Mouse (Mus musculus) midbrain, postnatal 0 days (tissue): Measurements from ENCODE around the gene Cysrt1. TPM values are rescaled to one million over a fixed set of nuclear protein-coding genes. Genes with fewer than 3 reads are reported as not detected.
"Not testable (repeated sequence)": the region's sequence is repeated elsewhere in the genome, so short reads cannot be mapped to it uniquely, and the experiment has no call there.

Experiments used
- ATAC-seq: fragments of 200-750 bp; cut with Nextera tagmentation; 2 replicates; pipeline ENCODE4 v1.8.0; 2017; ENCODE audit warnings: moderate number of reproducible peaks, mild to moderate bottlenecking, moderate TSS enrichment, moderate library complexity; ENCODE audit not compliant: low FRiP score
- DNase-seq: peaks from one replicate; pipeline ENCODE4 v3.0.0-alpha.2; 2015; ENCODE audit warnings: low spot score
- H3K27ac ChIP-seq: fragments of 300-500 bp; sonication (generic); 2 replicates; pipeline ENCODE4 v1.5.1; 2014; ENCODE audit warnings: low read depth, mild to moderate bottlenecking, low read length, mixed read lengths
- H3K27me3 ChIP-seq: fragments of 300-500 bp; sonication (generic); 2 replicates; pipeline ENCODE4 v1.6.1; 2014; ENCODE audit warnings: low read length, control low read depth, mixed read lengths; ENCODE audit not compliant: insufficient read depth
- H3K36me3 ChIP-seq: fragments of 300-500 bp; sonication (generic); 2 replicates; pipeline ENCODE4 v1.6.1; 2014; ENCODE audit warnings: low read length, control low read depth, mixed read lengths; ENCODE audit not compliant: insufficient read depth
- H3K4me1 ChIP-seq: fragments of 300-500 bp; sonication (generic); 2 replicates; pipeline ENCODE4 v1.6.1; 2014; ENCODE audit warnings: mild to moderate bottlenecking, control low read depth, antibody characterized with exemption, low read length, mixed read lengths; ENCODE audit not compliant: insufficient read depth
- H3K4me2 ChIP-seq: fragments of 300-500 bp; sonication (generic); 2 replicates; pipeline ENCODE4 v1.6.1; 2014; ENCODE audit warnings: low read depth, mild to moderate bottlenecking, low read length, mixed read lengths; ENCODE audit not compliant: poor library complexity, severe bottlenecking
- H3K4me3 ChIP-seq: fragments of 300-500 bp; sonication (generic); 2 replicates; pipeline ENCODE4 v1.5.1; 2014; ENCODE audit warnings: low read depth, mild to moderate bottlenecking, low read length, moderate library complexity
- H3K9ac ChIP-seq: fragments of 300-500 bp; sonication (generic); replicated peaks from 2 replicates; pipeline ENCODE4 v1.6.1; 2014; ENCODE audit warnings: mild to moderate bottlenecking, low read length, moderate library complexity, mixed read lengths; ENCODE audit not compliant: poor library complexity, severe bottlenecking
- H3K9me3 ChIP-seq: fragments of 300-500 bp; sonication (generic); 2 replicates; pipeline ENCODE4 v1.6.1; 2016; ENCODE audit warnings: low read length, control low read depth
- CTCF ChIP-seq: IDR thresholded peaks from 2 replicates; pipeline ENCODE4 v1.5.1; 2016; ENCODE audit warnings: antibody characterized with exemption, mild to moderate bottlenecking
- WGBS: fragments of 180-500 bp; shearing (Covaris S2); extraction: QIAGEN DNeasy Blood & Tissue Kit; methylation state at CpG from one replicate; pipeline ENCODE4 v1.1.7; 2014; 5-methylcytosine and 5-hydroxymethylcytosine counted together
- polyA plus RNA-seq: library from polyadenylated mRNA; unstranded; fragments of >200 nt; fragmentation: Nextera tagmentation; extraction: Ambion mirVana; gene quantifications from 2 replicates; pipeline ENCODE4 v1.2.1, GENCODE M21; 2015
- total RNA-seq: library from RNA; depleted of rRNA; stranded (reverse); fragments of >200 nt; gene quantifications from 2 replicates; pipeline ENCODE4 v1.2.3, GENCODE M21; 2014

Cysrt1 gene
- total and polyA plus RNA-seq, 2 experiments from 2014 or later, result 0.19 to 1.2 TPM

DNA sequence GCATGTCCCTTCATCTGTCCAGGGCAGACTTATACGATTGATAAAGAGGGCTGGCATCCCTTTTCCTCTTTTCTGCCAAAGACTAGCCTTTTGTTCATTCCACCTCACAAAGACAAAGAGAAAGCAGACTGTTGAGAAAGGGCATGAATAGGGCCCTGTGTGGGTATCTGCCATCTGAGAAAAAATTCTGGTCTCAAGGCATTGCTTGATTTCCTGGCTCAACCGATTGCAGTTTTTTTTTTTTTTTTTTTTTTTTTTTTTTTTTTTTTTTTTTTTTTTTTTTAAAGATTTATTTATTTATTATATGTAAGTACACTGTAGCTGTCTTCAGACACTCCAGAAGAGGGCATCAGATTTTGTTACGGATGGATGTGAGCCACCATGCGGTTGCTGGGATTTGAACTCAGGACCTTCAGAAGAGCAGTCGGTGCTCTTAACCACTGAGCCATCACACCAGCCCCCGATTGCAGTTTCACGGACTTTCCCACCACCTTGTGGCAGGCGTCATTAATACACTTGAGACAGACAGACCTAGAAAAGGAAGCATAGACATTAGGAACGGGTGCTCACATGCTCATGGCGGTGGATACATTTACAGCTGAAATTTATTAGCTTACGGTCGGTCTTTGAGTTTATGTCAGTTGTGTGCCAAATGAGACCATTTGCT is 14.3 kb upstream of the Cysrt1 start:
- not testable (repeated sequence) for H3K36me3 ChIP-seq, H3K27ac ChIP-seq, DNase-seq, H3K27me3 ChIP-seq, H3K9me3 ChIP-seq, ATAC-seq, H3K4me1 ChIP-seq
- WGBS, result 57% methylated on average over 10 of the region's 12 CpGs
- Histone ChIP-seq H3K9ac (peak overlapping the region; percentile 86; the same call in 1 of the 2 replicates), H3K4me3 (peak overlapping the region; percentile 98), H3K4me2 (peak overlapping the region; percentile 99)
- TF ChIP-seq CTCF, result peak; percentile 35; the same call in 1 of the 2 replicates

DNA sequence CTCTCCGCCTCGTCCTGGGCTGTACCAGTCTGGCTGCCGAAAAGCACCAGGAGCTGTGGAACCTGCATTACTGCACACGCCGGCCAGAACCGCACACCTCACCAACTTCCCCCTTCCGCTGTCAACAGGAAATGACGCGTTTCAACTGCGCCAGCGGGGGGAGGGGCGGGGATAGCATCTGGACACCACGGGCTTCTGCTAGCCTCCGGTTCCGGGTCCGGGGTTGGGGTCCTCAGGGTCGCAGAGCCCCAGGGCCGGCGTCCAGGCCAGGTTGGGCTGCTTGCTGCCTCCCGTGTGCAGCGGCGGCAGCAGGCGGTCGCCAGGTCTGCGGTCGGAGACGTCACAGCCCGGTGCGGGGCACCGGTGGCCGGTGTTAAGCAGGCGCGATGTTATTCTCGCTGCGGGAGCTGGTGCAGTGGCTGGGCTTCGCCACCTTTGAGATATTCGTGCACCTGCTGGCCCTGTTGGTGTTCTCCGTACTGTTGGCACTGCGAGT is 13.1 kb upstream of the Cysrt1 start, which contains the start of gene Tmem203:
Gene Tmem203, plus strand, starts transcription at position 156 of the 496 bp plus-strand sequence.
- Histone ChIP-seq H3K9ac (peak within 1 kb of the TSS; percentile 86), H3K4me3 (peak within 1 kb of the TSS; percentile 98), H3K4me2 (peak within 1 kb of the TSS; percentile 99), H3K27ac (peak within 1 kb of the TSS; percentile 82), H3K9me3 (no peaks in the 10 kb centered on the region), H3K4me1 (0 out of 2 replicates have a peak, but pooled peaks cover 9% of the 10 kb centered on the region), H3K27me3 (no peaks in the 10 kb centered on the region), H3K36me3 (peaks cover 7% of the 10 kb centered on the region; the same call in 1 of the 2 replicates)
- WGBS, result 1% methylated on average over 38 of the region's 39 CpGs
- DNase-seq (peak; percentile 93), ATAC-seq (peak; percentile 92)
- no peak for TF ChIP-seq CTCF

DNA sequence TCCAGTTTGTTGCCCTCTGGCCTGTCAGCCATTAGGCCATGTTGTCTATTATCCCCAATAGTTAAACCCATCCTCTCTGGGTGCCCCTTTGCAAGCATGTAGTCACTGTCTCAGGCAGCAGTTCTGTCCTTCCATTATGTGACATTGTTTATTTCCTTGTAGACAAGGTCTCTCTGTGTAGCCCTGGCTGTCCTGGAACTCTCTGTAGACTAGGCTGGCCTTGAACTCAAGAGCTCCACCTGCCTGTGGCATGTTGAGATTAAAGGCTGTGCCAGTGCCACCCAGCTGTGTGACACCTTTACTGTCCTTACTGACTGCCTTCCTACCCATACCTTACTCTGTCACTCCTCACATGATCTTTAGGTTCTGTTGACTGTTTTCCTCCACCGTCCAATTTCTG is 10.1 kb upstream of the Cysrt1 start:
- WGBS, result 69% methylated on average over 1 of the region's 1 CpGs
- H3K36me3 ChIP-seq, result peaks cover 17% of the 10 kb centered on the region

DNA sequence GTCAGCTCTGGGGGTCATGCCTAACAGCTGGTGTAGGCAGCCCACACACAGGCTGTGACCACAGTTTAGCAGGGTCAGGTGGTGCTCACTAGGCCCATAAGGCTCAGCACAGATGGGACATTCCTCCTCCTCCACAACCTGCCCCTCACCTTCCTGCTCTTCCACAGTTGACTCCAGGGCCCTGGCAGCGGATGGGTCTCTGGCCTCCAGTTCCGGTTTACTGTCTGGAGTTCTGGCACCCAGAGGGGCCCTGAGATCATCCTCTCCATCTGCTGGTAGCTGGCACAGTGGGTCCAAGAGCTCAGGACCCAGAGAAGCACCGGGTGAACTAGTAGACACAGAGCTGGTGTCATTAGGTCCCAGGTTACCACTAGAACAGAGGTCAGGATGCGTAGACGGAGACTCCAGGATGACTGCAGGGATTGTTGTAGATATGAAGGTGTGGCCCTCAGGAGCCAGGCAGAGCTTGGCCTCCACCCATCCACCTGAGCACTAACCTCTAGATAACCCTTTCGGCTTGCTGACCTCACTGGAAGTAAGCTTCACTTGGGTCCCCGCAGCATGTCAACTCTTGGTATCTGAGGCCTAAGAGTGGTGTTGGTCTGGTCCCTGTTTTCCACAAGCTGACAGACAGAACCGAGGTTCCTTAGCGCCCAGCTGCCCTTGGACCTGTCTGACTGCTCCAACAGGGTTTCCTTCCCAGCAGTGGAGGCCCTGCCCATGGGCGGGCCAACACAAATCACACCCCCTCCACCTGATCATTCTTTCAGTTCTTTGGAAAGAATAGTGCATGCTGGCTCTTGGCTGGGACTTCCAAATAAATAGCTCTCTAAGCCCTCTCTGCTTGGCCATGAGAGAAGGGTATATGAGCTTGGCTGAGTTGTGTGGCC is 4.2 kb upstream of the Cysrt1 start, which contains the start of gene AL732309.1:
Gene AL732309.1, minus strand, starts transcription at position 681 of the 890 bp plus-strand sequence.
- H3K9me3 ChIP-seq, result no peaks in the 10 kb centered on the region
- no peak for TF ChIP-seq CTCF
- DNase-seq (no peak), ATAC-seq (no peak)
- peaks cover 8% of the 10 kb centered on the region; the same call in 1 of the 2 replicates for H3K4me1 ChIP-seq
- no peaks in the 10 kb centered on the region for H3K27me3 ChIP-seq
- no peak within 1 kb of the TSS for H3K27ac ChIP-seq
- 94% methylated on average over 9 of the region's 10 CpGs for WGBS
- H3K4me2 ChIP-seq, result no peak within 1 kb of the TSS
- no peak within 1 kb of the TSS for H3K4me3 ChIP-seq
- H3K36me3 ChIP-seq, result peaks cover 32% of the 10 kb centered on the region
- H3K9ac ChIP-seq, result no peak within 1 kb of the TSS

More for the DNA sequence above, 10.1 kb upstream of the Cysrt1 start:
- peak; percentile 56 for TF ChIP-seq CTCF
- Histone ChIP-seq H3K4me1 (0 out of 2 replicates have a peak, but pooled peaks cover 9% of the 10 kb centered on the region), H3K27ac (no peak overlapping the region), H3K9me3 (no peaks in the 10 kb centered on the region), H3K4me2 (no peak overlapping the region), H3K9ac (no peak overlapping the region), H3K4me3 (no peak overlapping the region), H3K27me3 (no peaks in the 10 kb centered on the region)
- DNase-seq (no peak), ATAC-seq (no peak)

DNA sequence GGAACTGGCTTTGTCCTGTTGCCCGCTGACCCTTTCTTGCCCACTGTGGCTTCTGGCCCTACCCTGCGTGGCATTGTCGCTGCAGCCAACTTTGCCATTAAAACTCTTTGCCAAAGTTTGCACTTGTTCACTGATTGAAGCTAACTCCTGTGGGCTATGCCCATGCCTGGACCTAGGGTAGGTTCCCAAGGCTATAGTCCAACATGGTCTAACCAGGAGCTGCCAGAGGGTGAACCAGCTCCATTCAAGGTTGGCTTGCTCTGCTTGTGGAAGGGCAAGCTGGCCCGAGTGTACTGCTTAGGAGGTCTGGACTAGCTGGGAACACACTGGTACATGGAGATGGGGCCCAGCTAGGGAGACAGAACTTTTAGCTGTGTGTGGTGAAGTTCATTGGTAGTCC is 1.9 kb upstream of the Cysrt1 start:
- no peak overlapping the region for H3K4me2 ChIP-seq
- no peak overlapping the region for H3K4me3 ChIP-seq
- TF ChIP-seq CTCF, result no peak
- no peak for DNase-seq
- no peak for ATAC-seq
- H3K4me1 ChIP-seq, result peaks cover 9% of the 10 kb centered on the region; the same call in 1 of the 2 replicates
- no peak overlapping the region for H3K27ac ChIP-seq
- H3K27me3 ChIP-seq, result no peaks in the 10 kb centered on the region
- peaks cover 25% of the 10 kb centered on the region for H3K36me3 ChIP-seq
- H3K9me3 ChIP-seq, result no peaks in the 10 kb centered on the region
- no peak overlapping the region for H3K9ac ChIP-seq
- WGBS, result 88% methylated on average over 4 of the region's 4 CpGs
